Mouse (Mus musculus) myocyte (in vitro differentiated cells): Measurements from ENCODE around the gene Phactr4.

Experiments used
- E2F4 ChIP-seq: IDR thresholded peaks from one replicate; pipeline ENCODE4 v1.6.1; 2011; ENCODE audit warnings: mild to moderate bottlenecking, control low read depth, moderate library complexity; ENCODE audit not compliant: insufficient read depth
- MAX ChIP-seq: IDR thresholded peaks from one replicate; pipeline ENCODE4 v1.6.1; 2011; ENCODE audit warnings: low read depth, mild to moderate bottlenecking, control low read depth
- MYOD1 ChIP-seq, 3 experiments: IDR thresholded peaks; one replicate each; pipeline ENCODE4 v1.6.1; 2011; ENCODE audit warnings: control low read depth in 2 of 3, low read depth in 2 of 3, mild to moderate bottlenecking in 2 of 3, moderate library complexity in 1 of 3; ENCODE audit not compliant: insufficient read length in 2 of 3, control insufficient read depth in 1 of 3
- MYOG ChIP-seq, 3 experiments: IDR thresholded peaks; one replicate each; pipeline ENCODE4 v1.6.1; 2011; ENCODE audit warnings: control low read depth in 2 of 3, low read depth in 2 of 3, mild to moderate bottlenecking in 2 of 3; ENCODE audit not compliant: insufficient read length in 2 of 3, control insufficient read depth in 1 of 3, insufficient read depth in 1 of 3
- POLR2A ChIP-seq: IDR thresholded peaks from one replicate; pipeline ENCODE4 v1.6.1; 2011; ENCODE audit warnings: low read depth, mild to moderate bottlenecking, control low read depth, moderate library complexity; ENCODE audit not compliant: insufficient read length
- POLR2AphosphoS2 ChIP-seq: IDR thresholded peaks from one replicate; pipeline ENCODE4 v1.6.1; 2011; ENCODE audit warnings: low read depth, control low read depth; ENCODE audit not compliant: insufficient read length
- REST ChIP-seq: IDR thresholded peaks from one replicate; pipeline ENCODE4 v1.6.1; 2011; ENCODE audit warnings: mild to moderate bottlenecking, control low read depth, moderate library complexity; ENCODE audit not compliant: insufficient read depth, insufficient read length
- SRF ChIP-seq: IDR thresholded peaks from one replicate; pipeline ENCODE4 v1.6.1; 2011; ENCODE audit warnings: low read depth; ENCODE audit not compliant: control insufficient read depth, insufficient read length
- TCF12 ChIP-seq: IDR thresholded peaks from one replicate; pipeline ENCODE4 v1.6.1; 2011; ENCODE audit warnings: mild to moderate bottlenecking, control low read depth; ENCODE audit not compliant: poor library complexity, insufficient read depth, severe bottlenecking
- TCF3 ChIP-seq: IDR thresholded peaks from one replicate; pipeline ENCODE4 v1.6.1; 2011; ENCODE audit warnings: low read depth, control low read depth; ENCODE audit not compliant: insufficient read length
- USF1 ChIP-seq: IDR thresholded peaks from one replicate; pipeline ENCODE4 v1.6.1; 2011; ENCODE audit warnings: low read depth, mild to moderate bottlenecking, control low read depth, moderate library complexity

DNA sequence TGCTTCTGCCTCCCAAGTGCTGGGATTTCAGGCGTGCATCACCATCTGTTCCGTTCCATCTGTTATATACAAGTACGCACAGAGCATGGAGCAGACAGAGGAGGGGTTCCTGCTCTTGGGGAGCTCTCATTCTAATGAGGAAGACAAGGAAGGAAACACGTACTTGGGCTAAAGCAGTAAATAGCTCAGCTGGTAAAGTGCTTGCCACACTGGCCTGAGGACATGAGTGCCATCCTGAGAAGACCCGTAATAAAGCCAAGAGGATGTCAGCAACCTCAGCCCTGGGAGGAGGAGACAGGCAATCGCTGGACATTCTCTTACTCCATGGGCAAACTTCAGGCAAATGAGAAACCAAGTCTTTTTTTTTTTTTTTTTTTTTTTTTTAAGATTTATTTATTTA, 116.3 kb downstream of the Phactr4 start:
- TF ChIP-seq POLR2A (no peak), MAX (no peak), TCF3 (no peak), E2F4 (no peak), USF1 (no peak), TCF12 (no peak), REST (no peak), POLR2AphosphoS2 (no peak), MYOG (IDR thresholded peaks at IDR 0.05; ENCODE audit: control insufficient read depth in 1 of 3, insufficient read depth in 1 of 3, insufficient read length in 2 of 3, low read depth in 2 of 3) (no peak), MYOD1 (IDR thresholded peaks at IDR 0.05; ENCODE audit: control insufficient read depth in 1 of 3, insufficient read length in 2 of 3, low read depth in 2 of 3) (no peak), SRF (no peak)
